Mouse (Mus musculus): Measurements from ENCODE around the gene Enpp7. TPM values are rescaled to one million over a fixed set of nuclear protein-coding genes. Genes with fewer than 3 reads are reported as not detected.
A peak's percentile ranks its signal among the peaks of the same experiment; 100 is the strongest.

Enpp7 gene
- polyA plus RNA-seq, 1 experiment from 2014 or later, result not detected

- no peaks in the 10 kb centered on the region for H3K9me3 ChIP-seq
- H3K4me1 ChIP-seq, result peaks cover 78% of the 10 kb centered on the region
- H3K36me3 ChIP-seq (replicated peaks), result peaks cover 10% of the 10 kb centered on the region
- peak overlapping the region; percentile 67 for H3K9ac ChIP-seq
- H3K4me2 ChIP-seq, result peak overlapping the region; percentile 83
- ATAC-seq (ENCODE audit: low FRiP score), result no peak
- H3K4me3 ChIP-seq (replicated peaks), result peak overlapping the region; percentile 48
- H3K27ac ChIP-seq, result no peak overlapping the region
- peaks cover 76% of the 10 kb centered on the region for H3K27me3 ChIP-seq
- 2% methylated on average over 18 of the region's 18 CpGs for WGBS
These were observed 49.9 kb downstream of the Enpp7 start for GRCm38 (mm10) chr11:119037780-119038401.

DNA sequence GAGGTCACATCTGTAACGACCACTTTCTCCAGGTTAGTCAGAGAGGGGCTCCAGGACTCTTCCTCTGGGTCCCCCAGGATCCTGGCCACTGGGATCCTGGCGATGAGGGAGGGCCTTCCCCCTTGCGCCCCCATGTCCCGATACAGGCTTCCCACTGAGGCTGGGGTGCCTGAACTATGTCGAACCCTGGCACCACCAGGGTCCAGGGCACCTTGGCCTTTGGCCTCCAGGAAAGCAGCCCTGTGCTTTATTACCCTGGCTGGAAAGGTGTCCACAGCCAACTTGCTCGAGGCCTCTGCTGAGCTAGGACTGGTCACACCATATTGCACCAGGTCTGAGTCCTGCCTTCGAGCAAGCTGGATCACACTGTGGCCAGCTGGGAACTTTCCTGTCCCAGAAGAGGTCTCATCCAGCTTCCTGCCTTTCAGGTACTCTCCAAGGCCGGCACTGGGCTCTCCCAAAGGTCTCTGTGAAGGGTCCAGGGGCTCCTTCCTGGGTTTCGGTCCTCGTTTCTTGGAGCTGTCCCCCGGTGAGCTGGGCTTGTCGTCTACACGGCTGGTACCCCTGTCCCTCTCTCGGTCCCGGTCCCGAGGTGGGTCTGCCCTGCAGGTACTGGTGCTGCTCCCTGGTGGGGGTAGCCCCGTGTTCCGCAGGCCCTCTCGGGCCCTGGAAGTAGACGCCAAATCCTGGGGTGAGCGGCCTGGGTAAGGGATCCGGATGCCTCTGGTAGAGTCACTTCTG is 50.9 kb downstream of the Enpp7 start:
- H3K4me1 ChIP-seq, result peaks cover 79% of the 10 kb centered on the region
- no peak overlapping the region for H3K27ac ChIP-seq
- no peaks in the 10 kb centered on the region for H3K9me3 ChIP-seq
- peak overlapping the region; percentile 16 for H3K4me3 ChIP-seq (replicated peaks)
- peaks cover 81% of the 10 kb centered on the region for H3K27me3 ChIP-seq
- peak overlapping the region; percentile 88; the same call in 1 of the 2 replicates for H3K9ac ChIP-seq
- H3K36me3 ChIP-seq (replicated peaks), result peaks cover 10% of the 10 kb centered on the region
- 27% methylated on average over 22 of the region's 22 CpGs for WGBS
- ATAC-seq (ENCODE audit: low FRiP score), result no peak
- H3K4me2 ChIP-seq, result peak overlapping the region; percentile 86

GRCm38 (mm10) chr11:119039732-119040512 is 51.9 kb downstream of the Enpp7 start:
- H3K27ac ChIP-seq, result peak overlapping the region; percentile 92
- peak overlapping the region; percentile 88 for H3K9ac ChIP-seq
- peaks cover 76% of the 10 kb centered on the region for H3K4me1 ChIP-seq
- peak overlapping the region; percentile 81 for H3K4me3 ChIP-seq (replicated peaks)
- peaks cover 82% of the 10 kb centered on the region for H3K27me3 ChIP-seq
- no peaks in the 10 kb centered on the region for H3K9me3 ChIP-seq
- ATAC-seq (ENCODE audit: low FRiP score), result no peak
- peak overlapping the region; percentile 86 for H3K4me2 ChIP-seq
- H3K36me3 ChIP-seq (replicated peaks), result peaks cover 10% of the 10 kb centered on the region
- 3% methylated on average over 21 of the region's 21 CpGs for WGBS

GRCm38 (mm10) chr11:119040600-119041324 is 52.8 kb downstream of the Enpp7 start, which contains the start of gene Cbx8:
Gene Cbx8, minus strand, starts transcription at chr11:119040969.
- H3K4me2 ChIP-seq, result peak within 1 kb of the TSS; percentile 96
- peak; percentile 93 for ATAC-seq (ENCODE audit: low FRiP score)
- peaks cover 82% of the 10 kb centered on the region for H3K27me3 ChIP-seq
- peak within 1 kb of the TSS; percentile 81 for H3K4me3 ChIP-seq (replicated peaks)
- H3K36me3 ChIP-seq (replicated peaks), result peaks cover 10% of the 10 kb centered on the region
- peak within 1 kb of the TSS; percentile 92 for H3K27ac ChIP-seq
- WGBS, result under 1% methylated on average over 63 of the region's 63 CpGs
- peaks cover 70% of the 10 kb centered on the region for H3K4me1 ChIP-seq
- no peaks in the 10 kb centered on the region for H3K9me3 ChIP-seq
- peak within 1 kb of the TSS; percentile 88 for H3K9ac ChIP-seq

- Histone ChIP-seq H3K4me3 (replicated peaks) (peak overlapping the region; percentile 81), H3K9me3 (no peaks in the 10 kb centered on the region), H3K27ac (peak overlapping the region; percentile 87), H3K9ac (peak overlapping the region; percentile 73), H3K36me3 (replicated peaks) (peaks cover 10% of the 10 kb centered on the region), H3K4me2 (peak overlapping the region; percentile 96), H3K27me3 (peaks cover 82% of the 10 kb centered on the region), H3K4me1 (peaks cover 67% of the 10 kb centered on the region)
- ATAC-seq (ENCODE audit: low FRiP score), result peak; percentile 72
- 0% methylated on average over 31 of the region's 31 CpGs for WGBS
These were observed 53.3 kb downstream of the Enpp7 start for GRCm38 (mm10) chr11:119041325-119041716.

GRCm38 (mm10) chr11:119041750-119042465 is 53.9 kb downstream of the Enpp7 start:
- H3K36me3 ChIP-seq (replicated peaks), result peaks cover 10% of the 10 kb centered on the region
- peak overlapping the region; percentile 96 for H3K4me2 ChIP-seq
- H3K9ac ChIP-seq, result peak overlapping the region; percentile 73
- 0 out of 2 replicates have a peak, but pooled peaks have one; percentile 1 for ATAC-seq (ENCODE audit: low FRiP score)
- peak overlapping the region; percentile 81 for H3K4me3 ChIP-seq (replicated peaks)
- under 1% methylated on average over 31 of the region's 31 CpGs for WGBS
- H3K4me1 ChIP-seq, result peaks cover 67% of the 10 kb centered on the region
- no peaks in the 10 kb centered on the region for H3K9me3 ChIP-seq
- peaks cover 83% of the 10 kb centered on the region for H3K27me3 ChIP-seq
- H3K27ac ChIP-seq, result peak overlapping the region; percentile 87; the same call in 1 of the 2 replicates

Other genes with a start within 250 kb of the Enpp7 start
- gene Rbfox3, start 76.6 kb upstream of the Enpp7 start, polyA plus RNA-seq (2016; fragmentation: Nextera tagmentation; extraction: Ambion mirVana), result 17.0 and 19.6 TPM in 2 replicates
- 84.2 and 89.3 TPM in 2 replicates for gene Cbx2, start 34.8 kb downstream of the Enpp7 start, polyA plus RNA-seq (2016; fragmentation: Nextera tagmentation; extraction: Ambion mirVana)
- 11.5 and 11.7 TPM in 2 replicates for gene Cbx8, start 52.8 kb downstream of the Enpp7 start, polyA plus RNA-seq (2016; fragmentation: Nextera tagmentation; extraction: Ambion mirVana)
- 12.7 and 14.5 TPM in 2 replicates for gene Cbx4, start 98.0 kb downstream of the Enpp7 start, polyA plus RNA-seq (2016; fragmentation: Nextera tagmentation; extraction: Ambion mirVana)
- 28.0 and 28.1 TPM in 2 replicates for gene Tbc1d16, start 240.3 kb downstream of the Enpp7 start, polyA plus RNA-seq (2016; fragmentation: Nextera tagmentation; extraction: Ambion mirVana)
- gene Ccdc40, start 240.4 kb downstream of the Enpp7 start, polyA plus RNA-seq (2016; fragmentation: Nextera tagmentation; extraction: Ambion mirVana), result 20.7 TPM in 2 replicates

All from forebrain, embryonic 12.5 days (tissue).